Mouse (Mus musculus) liver, embryonic 16.5 days (tissue): Measurements from ENCODE around the gene Mtmr4. TPM values are rescaled to one million over a fixed set of nuclear protein-coding genes. Genes with fewer than 3 reads are reported as not detected.

Experiments
- ATAC-seq: fragments of 200-750 bp; cut with Nextera tagmentation; 2 replicates; pipeline ENCODE4 v1.8.0; 2017; ENCODE audit warnings: low read depth, mild to moderate bottlenecking, moderate number of reproducible peaks, moderate library complexity
- H3K27ac ChIP-seq: fragments of 300-500 bp; sonication (generic); 2 replicates; pipeline ENCODE4 v1.5.1; 2014; ENCODE audit warnings: mild to moderate bottlenecking, low read length
- H3K27me3 ChIP-seq: fragments of 300-500 bp; sonication (generic); 2 replicates; pipeline ENCODE4 v1.6.1; 2014; ENCODE audit warnings: low read depth, low read length, mixed read lengths; ENCODE audit not compliant: control insufficient read depth, insufficient read depth
- H3K36me3 ChIP-seq: fragments of 300-500 bp; sonication (generic); 2 replicates; pipeline ENCODE4 v1.6.1; 2014; ENCODE audit warnings: mild to moderate bottlenecking; ENCODE audit not compliant: control insufficient read depth, insufficient read depth
- H3K4me1 ChIP-seq: fragments of 300-500 bp; sonication (generic); 2 replicates; pipeline ENCODE4 v1.6.1; 2014; ENCODE audit warnings: low read depth, low read length, mixed read lengths; ENCODE audit not compliant: control insufficient read depth
- H3K4me2 ChIP-seq: fragments of 300-500 bp; sonication (generic); 2 replicates; pipeline ENCODE4 v1.6.1; 2014; ENCODE audit warnings: low read depth, low read length, mixed read lengths
- H3K4me3 ChIP-seq: fragments of 300-500 bp; sonication (generic); 2 replicates; pipeline ENCODE4 v1.5.1; 2014; ENCODE audit warnings: low read depth, mild to moderate bottlenecking, low read length
- H3K9ac ChIP-seq: fragments of 300-500 bp; sonication (generic); 2 replicates; pipeline ENCODE4 v1.6.1; 2014; ENCODE audit warnings: low read depth, low read length
- H3K9me3 ChIP-seq: fragments of 300-500 bp; sonication (generic); replicated peaks from 2 replicates; pipeline ENCODE4 v1.6.1; 2016; ENCODE audit warnings: low read length; ENCODE audit not compliant: control insufficient read depth
- WGBS: fragments of 180-500 bp; shearing (Covaris S2); extraction: QIAGEN DNeasy Blood & Tissue Kit; methylation state at CpG from one replicate; pipeline ENCODE4 v1.1.7; 2014; ENCODE audit not compliant: insufficient replicate concordance; 5-methylcytosine and 5-hydroxymethylcytosine counted together
- polyA plus RNA-seq: library from polyadenylated mRNA; unstranded; fragments of >200 nt; fragmentation: Nextera tagmentation; extraction: Ambion mirVana; gene quantifications from 2 replicates; pipeline ENCODE4 v1.2.1, GENCODE M21; 2015

Mtmr4 gene
- polyA plus RNA-seq: 10.1 and 10.5 TPM in 2 replicates

DNA sequence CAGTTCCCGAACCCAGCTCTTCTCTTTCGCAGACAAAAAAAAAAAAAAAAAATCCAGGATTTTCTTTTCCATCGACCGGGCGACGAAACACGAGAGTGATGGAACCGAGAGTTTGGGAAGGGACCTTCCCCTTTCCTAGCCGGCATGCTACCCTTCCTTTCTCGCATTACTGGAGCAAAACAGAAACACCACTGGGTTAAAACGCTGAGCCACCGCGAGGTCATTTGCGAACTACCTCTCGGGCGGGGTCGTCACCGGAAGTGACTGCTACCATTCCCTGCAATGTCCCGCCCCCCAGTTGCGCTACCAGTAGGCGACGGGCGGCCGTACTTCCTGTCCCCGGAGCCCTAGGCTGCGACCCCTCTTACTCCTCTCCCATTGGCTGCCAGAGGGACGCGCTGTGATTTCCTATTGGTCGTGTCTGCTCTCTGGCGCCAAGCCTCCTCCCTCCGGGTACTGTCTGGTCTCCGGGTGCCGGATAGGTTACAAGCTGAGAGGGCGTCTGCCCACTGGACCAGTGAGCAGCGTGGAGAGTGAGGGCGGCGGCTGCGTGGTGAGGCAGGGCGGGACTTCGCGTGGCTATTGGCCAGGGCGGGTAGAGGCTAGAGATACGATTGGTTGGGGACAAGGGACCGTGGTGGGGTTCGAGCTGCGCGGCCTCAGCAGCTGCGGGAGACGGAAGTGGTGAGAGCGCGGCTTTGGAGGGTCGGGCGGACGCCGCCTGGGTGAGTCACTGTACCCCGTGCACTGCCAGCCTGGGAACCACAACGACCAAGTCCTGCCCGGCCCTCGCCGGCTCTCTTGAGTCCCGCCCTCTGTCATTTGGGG, at the start of gene Mtmr4:
Mtmr4 (plus strand) TSS at position 637 of the 828 bp plus-strand sequence.
- H3K4me2 ChIP-seq: peak within 1 kb of the TSS; percentile 88
- H3K4me1 ChIP-seq: peaks cover 52% of the 10 kb centered on the region
- H3K27ac ChIP-seq: peak within 1 kb of the TSS; percentile 96
- H3K27me3 ChIP-seq: no peaks in the 10 kb centered on the region
- under 1% methylated on average over 57 of the region's 61 CpGs for WGBS
- H3K4me3 ChIP-seq: peak within 1 kb of the TSS; percentile 86
- H3K9me3 ChIP-seq: no peaks in the 10 kb centered on the region
- peak; percentile 96 for ATAC-seq
- no peaks in the 10 kb centered on the region for H3K36me3 ChIP-seq
- H3K9ac ChIP-seq: peak within 1 kb of the TSS; percentile 88

DNA sequence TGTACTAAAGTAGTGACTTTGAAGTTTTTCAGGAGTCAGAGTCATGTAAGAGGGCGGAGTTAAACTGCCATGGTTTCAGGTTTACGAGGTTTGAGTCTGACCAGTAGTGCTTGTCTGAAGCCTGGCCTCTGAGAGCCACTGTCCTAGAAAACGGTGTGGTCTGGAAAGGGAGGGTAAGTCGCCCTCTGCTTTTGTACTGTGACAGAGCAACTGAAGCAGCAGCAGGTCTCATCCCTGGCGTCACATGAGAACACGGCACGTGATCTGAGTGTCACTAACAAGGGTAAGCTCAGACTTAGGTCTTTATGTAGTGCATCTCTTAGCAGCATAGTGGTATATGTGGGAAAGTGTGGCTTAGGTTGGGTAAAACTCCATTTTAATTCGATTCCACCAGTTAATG, 49.7 kb upstream of the Mtmr4 start:
- H3K27me3 ChIP-seq: no peaks in the 10 kb centered on the region
- no peak overlapping the region for H3K9ac ChIP-seq
- H3K27ac ChIP-seq: no peak overlapping the region
- WGBS: 46% methylated on average over 8 of the region's 8 CpGs
- no peaks in the 10 kb centered on the region for H3K4me1 ChIP-seq
- H3K9me3 ChIP-seq: no peaks in the 10 kb centered on the region
- no peak overlapping the region for H3K4me2 ChIP-seq
- H3K4me3 ChIP-seq: no peak overlapping the region
- no peak for ATAC-seq
- no peaks in the 10 kb centered on the region for H3K36me3 ChIP-seq

DNA sequence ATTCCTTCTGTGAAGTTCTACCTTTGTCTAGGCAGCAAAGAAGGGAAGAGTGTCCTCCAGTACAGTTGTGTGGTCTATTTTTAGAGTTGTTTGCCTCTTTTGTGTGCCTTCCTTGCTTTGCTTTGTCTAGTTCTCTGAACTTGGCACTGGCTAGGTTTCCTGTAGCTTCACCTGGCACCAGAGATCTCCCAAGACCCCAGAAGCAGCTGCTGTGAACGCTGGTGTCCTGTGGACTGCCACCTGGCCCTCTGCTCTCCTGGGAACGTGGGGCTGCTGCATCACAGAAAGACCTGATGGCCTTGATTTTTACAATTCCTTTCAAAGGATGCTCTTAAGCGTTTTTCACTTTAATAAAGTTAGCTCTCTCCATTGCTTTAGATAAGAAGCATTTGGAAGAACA, 49.1 kb upstream of the Mtmr4 start:
- ATAC-seq: no peak
- 40% methylated on average over 3 of the region's 3 CpGs for WGBS
- H3K36me3 ChIP-seq: no peaks in the 10 kb centered on the region

DNA sequence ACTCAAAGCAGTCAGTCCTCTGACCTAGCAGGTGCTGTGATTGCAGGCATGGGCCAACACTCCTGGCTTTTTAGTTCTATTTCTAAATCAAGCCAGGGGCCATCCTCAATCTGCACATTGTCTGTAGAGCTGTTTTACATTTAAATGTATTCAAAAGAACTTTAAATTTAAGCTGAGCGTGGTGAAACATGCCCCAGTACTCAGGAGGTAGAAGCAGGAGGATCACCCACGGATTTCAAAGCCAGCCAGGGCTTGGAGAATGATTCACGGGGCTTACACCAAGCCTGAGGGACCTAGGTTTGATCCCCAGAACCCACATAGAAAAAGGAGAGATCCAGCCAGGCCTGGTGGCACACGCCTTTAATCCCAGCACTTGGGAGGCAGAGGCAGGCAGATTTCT, 38.6 kb upstream of the Mtmr4 start:
- H3K4me3 ChIP-seq: no peak overlapping the region
- H3K4me1 ChIP-seq: no peaks in the 10 kb centered on the region; the same call in 1 of the 2 replicates
- no peak overlapping the region for H3K4me2 ChIP-seq
- ATAC-seq: no peak
- no peaks in the 10 kb centered on the region for H3K27me3 ChIP-seq
- H3K36me3 ChIP-seq: no peaks in the 10 kb centered on the region
- no peak overlapping the region for H3K27ac ChIP-seq
- H3K9ac ChIP-seq: no peak overlapping the region
- H3K9me3 ChIP-seq: no peaks in the 10 kb centered on the region
- WGBS: 52% methylated on average over 4 of the region's 4 CpGs

More for the DNA sequence above, 49.1 kb upstream of the Mtmr4 start:
- Histone ChIP-seq H3K27me3 (no peaks in the 10 kb centered on the region), H3K4me3 (no peak overlapping the region), H3K4me1 (no peaks in the 10 kb centered on the region), H3K9me3 (no peaks in the 10 kb centered on the region), H3K4me2 (no peak overlapping the region), H3K27ac (no peak overlapping the region), H3K9ac (no peak overlapping the region)

DNA sequence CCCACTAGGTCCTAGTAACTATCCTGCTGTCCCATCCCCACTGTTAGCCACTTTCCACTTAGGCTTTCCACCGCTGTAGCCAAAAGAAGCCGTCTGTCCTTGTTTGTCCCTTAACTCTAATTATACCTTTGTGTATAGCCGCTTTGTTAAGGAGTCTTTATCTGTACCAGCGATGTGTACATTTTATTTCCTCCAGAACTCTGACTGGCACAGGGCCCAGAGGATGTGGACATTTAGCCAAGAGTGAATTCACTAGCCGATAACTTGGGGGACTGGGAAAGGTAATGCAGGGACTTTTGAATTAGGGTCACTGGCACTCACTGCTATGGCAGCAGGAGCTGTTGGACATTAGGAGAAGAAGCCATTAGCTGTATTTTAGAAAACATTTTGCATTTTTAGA, 37.6 kb upstream of the Mtmr4 start:
- no peak for ATAC-seq
- Histone ChIP-seq H3K9me3 (no peaks in the 10 kb centered on the region), H3K4me1 (no peaks in the 10 kb centered on the region; the same call in 1 of the 2 replicates), H3K27me3 (no peaks in the 10 kb centered on the region), H3K36me3 (no peaks in the 10 kb centered on the region), H3K27ac (no peak overlapping the region), H3K4me2 (no peak overlapping the region), H3K9ac (no peak overlapping the region), H3K4me3 (no peak overlapping the region)
- 56% methylated on average over 5 of the region's 5 CpGs for WGBS

DNA sequence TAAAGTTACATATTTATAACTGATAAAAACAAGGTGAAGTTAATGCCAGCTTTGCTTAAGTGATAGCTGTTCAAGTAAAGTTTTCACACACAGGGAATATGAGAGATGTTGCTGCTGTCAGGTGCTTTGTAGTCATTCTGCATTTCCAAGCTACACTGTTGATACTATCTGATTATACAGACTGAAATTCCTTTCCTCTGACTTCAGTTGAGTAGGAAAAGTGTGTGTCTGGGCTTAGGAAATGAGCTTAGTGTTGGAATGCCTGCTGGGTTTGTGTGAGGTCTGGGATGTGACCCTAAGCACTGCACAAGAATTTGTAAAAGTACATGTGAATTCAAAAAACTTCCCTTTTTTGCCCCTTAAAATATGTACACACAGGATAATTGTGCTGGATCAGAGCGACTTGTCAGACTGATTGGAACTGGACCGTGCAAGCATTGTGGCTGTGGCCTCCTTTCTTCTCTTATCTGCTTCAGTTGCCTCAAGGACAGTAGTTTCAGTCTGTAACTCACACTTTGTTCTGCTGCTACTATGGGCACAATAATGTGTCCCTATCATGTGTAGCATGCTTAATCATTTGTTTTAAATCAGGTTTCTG, 36.8 kb upstream of the Mtmr4 start:
- H3K9me3 ChIP-seq: no peaks in the 10 kb centered on the region
- H3K27ac ChIP-seq: no peak overlapping the region
- no peak for ATAC-seq
- H3K36me3 ChIP-seq: no peaks in the 10 kb centered on the region
- 10% methylated on average over 2 of the region's 2 CpGs for WGBS
- no peaks in the 10 kb centered on the region for H3K27me3 ChIP-seq
- no peaks in the 10 kb centered on the region; the same call in 1 of the 2 replicates for H3K4me1 ChIP-seq
- H3K4me2 ChIP-seq: no peak overlapping the region
- H3K9ac ChIP-seq: no peak overlapping the region
- H3K4me3 ChIP-seq: no peak overlapping the region

DNA sequence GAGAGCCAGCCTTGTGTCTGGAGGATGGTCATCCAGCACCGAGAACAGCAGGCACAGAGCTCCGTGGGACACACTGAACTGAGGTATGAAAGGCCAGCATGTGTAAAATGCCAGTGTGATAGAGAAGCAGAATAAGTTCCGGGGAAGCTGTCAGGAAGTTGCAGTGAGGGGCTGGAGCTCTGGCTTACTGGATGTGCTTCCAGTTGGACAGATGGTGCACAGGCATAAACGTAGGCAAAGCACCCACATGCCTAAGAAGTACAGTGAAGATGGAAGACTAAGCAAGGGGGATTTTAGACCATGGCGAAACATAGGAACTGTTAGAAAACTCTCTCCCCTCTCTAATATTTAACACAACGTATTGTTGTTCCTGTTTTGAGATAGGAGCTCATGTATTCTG, 30.8 kb upstream of the Mtmr4 start:
- Histone ChIP-seq H3K36me3 (no peaks in the 10 kb centered on the region), H3K4me2 (no peak overlapping the region), H3K4me3 (no peak overlapping the region), H3K9ac (no peak overlapping the region), H3K27ac (no peak overlapping the region), H3K9me3 (no peaks in the 10 kb centered on the region), H3K4me1 (no peaks in the 10 kb centered on the region), H3K27me3 (no peaks in the 10 kb centered on the region)
- ATAC-seq: no peak
- 58% methylated on average over 6 of the region's 6 CpGs for WGBS

DNA sequence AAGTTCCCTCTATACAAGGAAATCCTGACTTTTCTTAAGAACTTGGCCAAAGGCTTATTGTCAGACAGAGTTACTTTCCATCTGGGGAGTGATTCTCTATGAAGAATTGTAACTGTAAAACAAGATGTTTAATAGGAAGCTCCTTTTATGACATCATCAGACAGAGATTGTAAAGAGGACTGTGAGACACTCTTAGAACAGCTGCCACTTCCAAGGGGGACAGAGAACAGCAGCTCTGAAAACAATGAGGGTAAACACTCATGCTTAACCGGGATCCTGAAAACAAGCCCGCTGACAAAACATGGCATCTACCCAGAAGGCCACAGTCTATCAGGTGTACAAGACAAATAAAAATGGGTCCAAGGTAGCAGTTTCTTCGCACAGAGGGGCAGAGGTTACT, 25.5 kb upstream of the Mtmr4 start, which contains the start of gene Gm11492:
Gm11492 (plus strand) TSS at position 153 of the 400 bp plus-strand sequence.
- H3K4me2 ChIP-seq: no peak within 1 kb of the TSS
- no peak within 1 kb of the TSS for H3K27ac ChIP-seq
- H3K9me3 ChIP-seq: no peaks in the 10 kb centered on the region
- 59% methylated on average over 3 of the region's 3 CpGs for WGBS
- H3K36me3 ChIP-seq: no peaks in the 10 kb centered on the region
- no peak for ATAC-seq
- H3K4me1 ChIP-seq: no peaks in the 10 kb centered on the region
- no peaks in the 10 kb centered on the region for H3K27me3 ChIP-seq
- H3K9ac ChIP-seq: no peak within 1 kb of the TSS
- no peak within 1 kb of the TSS for H3K4me3 ChIP-seq
